Mouse (Mus musculus) liver, embryonic 14.5 days (tissue): Measurements from ENCODE around the gene Dapk3.

ENCODE experiments used
- CTCF ChIP-seq: IDR thresholded peaks from 2 replicates; pipeline ENCODE4 v1.5.1; 2016; ENCODE audit warnings: antibody characterized with exemption, low read depth, control low read depth
- EP300 ChIP-seq: IDR thresholded peaks from 2 replicates; pipeline ENCODE4 v1.6.1; 2016; ENCODE audit warnings: antibody characterized with exemption, low read depth

DNA sequence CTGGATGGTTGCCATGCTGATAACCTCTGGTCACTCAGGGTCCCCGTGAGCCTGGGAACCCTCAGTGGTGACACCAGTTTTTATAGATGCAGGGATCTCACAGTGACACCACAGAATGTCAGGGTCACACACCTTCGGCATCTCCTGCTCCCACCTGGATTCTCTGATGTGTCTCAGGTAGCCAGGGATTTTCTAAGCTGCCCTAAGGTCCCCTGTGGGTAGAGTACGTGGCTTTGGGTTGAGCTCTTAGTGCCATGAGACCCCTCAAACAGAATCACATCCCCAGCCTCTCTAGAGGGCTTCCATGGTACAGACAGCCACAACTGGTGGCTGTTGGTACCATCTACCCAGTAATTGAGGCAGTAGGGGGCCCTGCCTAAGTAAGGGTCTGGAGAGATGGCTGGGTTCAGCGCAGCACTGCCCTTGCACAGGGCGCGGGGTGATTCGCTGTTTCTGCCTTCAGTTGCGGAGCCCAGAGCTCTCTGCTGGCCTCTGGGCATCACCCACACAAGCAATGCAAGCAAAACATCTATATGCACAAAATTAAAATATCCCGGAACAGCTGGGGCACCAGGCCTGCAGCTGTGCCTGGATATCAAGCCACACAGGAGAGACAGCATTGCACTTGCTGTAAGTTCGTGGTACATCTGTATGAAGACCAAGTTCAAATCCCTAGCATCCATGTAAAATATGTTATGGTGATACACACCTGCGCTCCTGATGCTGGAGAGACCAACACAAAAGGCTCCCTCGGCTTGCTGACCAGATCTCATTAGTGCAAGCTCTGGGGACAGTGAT lies 53.9 kb downstream of the Dapk3 start:
- TF ChIP-seq CTCF (no peak), EP300 (no peak)
